Mouse (Mus musculus) E14TG2a.4 (cell line): ENCODE results near the gene Gm49336.

ENCODE experiments used
- CTCF ChIP-seq: conservative IDR thresholded peaks from 2 replicates; pipeline ENCODE4 v1.5.1; 2014; ENCODE audit warnings: low read length
- POU5F1 ChIP-seq: IDR thresholded peaks from 2 replicates; pipeline ENCODE4 v1.6.1; 2014; ENCODE audit warnings: low read length, borderline replicate concordance

- TF ChIP-seq CTCF = no peak
- TF ChIP-seq POU5F1 = no peak
Measured at GRCm38 (mm10) chr14:60219886-60220285, 31.4 kb downstream of the Gm49336 start.
